Mouse (Mus musculus) embryo, embryonic 11.5 days (tissue): ENCODE data around the gene Ppp1r14d.

Experiments used
- DNase-seq: peaks from one replicate; pipeline ENCODE4 v3.0.0-alpha.2; 2012; ENCODE audit warnings: low read depth, low spot score

Ppp1r14d gene

GRCm38 (mm10) chr2:119172862-119173576, 56.7 kb downstream of the Ppp1r14d start:
- no peak for DNase-seq

GRCm38 (mm10) chr2:119172446-119172845, 57.3 kb downstream of the Ppp1r14d start:
- no peak for DNase-seq

GRCm38 (mm10) chr2:119171574-119171973, 58.1 kb downstream of the Ppp1r14d start:
- no peak for DNase-seq

GRCm38 (mm10) chr2:119170282-119170681, 59.4 kb downstream of the Ppp1r14d start:
- DNase-seq, result no peak
